Mouse (Mus musculus) MEL (cell line): ENCODE data around the gene Pvr. TPM values are rescaled to one million over a fixed set of nuclear protein-coding genes. Genes with fewer than 3 reads are reported as not detected.

Source experiments
- DNase-seq: peaks from one replicate; pipeline ENCODE4 v3.0.0; 2011; ENCODE audit warnings: low read depth, low spot score
- H3K27ac ChIP-seq: 2 replicates; pipeline ENCODE4 v1.5.1; 2012; ENCODE audit warnings: low read depth, mild to moderate bottlenecking, control low read depth, low read length, moderate library complexity; ENCODE audit not compliant: control insufficient read depth
- H3K27me3 ChIP-seq, 2 experiments: fragments of 150-350 bp in 1 of 2; sonication (generic) in 1 of 2; 2 replicates each; pipeline ENCODE4 v1.6.1; 2012; ENCODE audit warnings: low read length in 2 of 2, mild to moderate bottlenecking in 2 of 2, improper control_type of control experiment in 1 of 2, moderate library complexity in 1 of 2; ENCODE audit not compliant: insufficient read depth in 2 of 2, control insufficient read depth in 1 of 2
- H3K36me3 ChIP-seq, 2 experiments: 2 replicates each; pipeline ENCODE4 v1.6.1; 2012 to 2014; ENCODE audit warnings: low read length in 2 of 2, improper control_type of control experiment in 1 of 2, inconsistent platforms in 1 of 2, mild to moderate bottlenecking in 1 of 2; ENCODE audit not compliant: insufficient read depth in 2 of 2, control insufficient read depth in 1 of 2
- H3K4me1 ChIP-seq, 2 experiments: fragments of 150-350 bp in 1 of 2; sonication (generic) in 1 of 2; 2 replicates each; pipeline ENCODE4 v1.6.1; 2012; ENCODE audit warnings: low read length in 2 of 2, improper control_type of control experiment in 1 of 2, mild to moderate bottlenecking in 1 of 2; ENCODE audit not compliant: insufficient read depth in 2 of 2, control insufficient read depth in 1 of 2
- H3K4me3 ChIP-seq, 2 experiments: fragments of 150-350 bp in 1 of 2; sonication (generic) in 1 of 2; 2 replicates each; pipeline ENCODE4 v1.5.1; 2012; ENCODE audit warnings: low read depth in 2 of 2, low read length in 2 of 2, mild to moderate bottlenecking in 2 of 2, moderate library complexity in 2 of 2, control low read depth in 1 of 2, improper control_type of control experiment in 1 of 2; ENCODE audit not compliant: control insufficient read depth in 1 of 2, insufficient read depth in 1 of 2
- H3K79me2 ChIP-seq: 2 replicates; pipeline ENCODE4 v1.6.1; 2012; ENCODE audit warnings: mild to moderate bottlenecking, low read length, moderate library complexity; ENCODE audit not compliant: control insufficient read depth, poor library complexity, insufficient read depth
- H3K9ac ChIP-seq: 2 replicates; pipeline ENCODE4 v1.6.1; 2012; ENCODE audit warnings: low read depth, mild to moderate bottlenecking, control low read depth, low read length, moderate library complexity; ENCODE audit not compliant: control insufficient read depth, poor library complexity, severe bottlenecking
- H3K9me3 ChIP-seq: fragments of 150-350 bp; sonication (generic); replicated peaks from 2 replicates; pipeline ENCODE4 v1.6.1; 2012; ENCODE audit warnings: mild to moderate bottlenecking, low read length, improper control_type of control experiment, moderate library complexity; ENCODE audit not compliant: insufficient read depth
- BHLHE40 ChIP-seq: IDR thresholded peaks from 2 replicates; pipeline ENCODE4 v1.6.1; 2012; ENCODE audit warnings: low read depth, mild to moderate bottlenecking, inconsistent platforms, low read length, improper control_type of control experiment, borderline replicate concordance
- CHD1 ChIP-seq: IDR thresholded peaks from 2 replicates; pipeline ENCODE4 v1.6.1; 2012; ENCODE audit warnings: low read depth, mild to moderate bottlenecking, inconsistent platforms, low read length, improper control_type of control experiment
- CHD2 ChIP-seq: IDR thresholded peaks from 2 replicates; pipeline ENCODE4 v1.6.1; 2011; ENCODE audit warnings: low read length, improper control_type of control experiment
- ELF1 ChIP-seq: IDR thresholded peaks from 2 replicates; pipeline ENCODE4 v1.6.1; 2014; ENCODE audit warnings: low read depth, mild to moderate bottlenecking, inconsistent platforms, low read length, improper control_type of control experiment, moderate library complexity
- EP300 ChIP-seq, 2 experiments: IDR thresholded peaks; 2 replicates each; pipeline ENCODE4 v1.6.1; 2011; ENCODE audit warnings: improper control_type of control experiment in 2 of 2, low read length in 2 of 2, low read depth in 1 of 2, mild to moderate bottlenecking in 1 of 2
- GATA1 ChIP-seq: IDR thresholded peaks from 2 replicates; pipeline ENCODE4 v1.6.1; 2011; ENCODE audit warnings: low read depth, low read length, improper control_type of control experiment
- KAT2A ChIP-seq: conservative IDR thresholded peaks from 2 replicates; pipeline ENCODE4 v1.6.1; 2012; ENCODE audit warnings: low read depth, low read length, improper control_type of control experiment, inconsistent platforms
- MAX ChIP-seq: IDR thresholded peaks from 2 replicates; pipeline ENCODE4 v1.6.1; 2011; ENCODE audit warnings: low read length, improper control_type of control experiment
- MYB ChIP-seq: IDR thresholded peaks from 2 replicates; pipeline ENCODE4 v1.6.1; 2011; ENCODE audit warnings: mild to moderate bottlenecking, low read depth, low read length, improper control_type of control experiment
- MYC ChIP-seq: IDR thresholded peaks from 2 replicates; pipeline ENCODE4 v1.6.1; 2011; ENCODE audit warnings: low read depth, mild to moderate bottlenecking, low read length, improper control_type of control experiment, moderate library complexity
- RAD21 ChIP-seq: IDR thresholded peaks from 2 replicates; pipeline ENCODE4 v1.6.1; 2011; ENCODE audit warnings: mild to moderate bottlenecking, low read depth, low read length, improper control_type of control experiment
- RCOR1 ChIP-seq: IDR thresholded peaks from 2 replicates; pipeline ENCODE4 v1.6.1; 2012; ENCODE audit warnings: low read depth, mild to moderate bottlenecking, inconsistent platforms, low read length, improper control_type of control experiment
- SIN3A ChIP-seq: IDR thresholded peaks from 2 replicates; pipeline ENCODE4 v1.6.1; 2012; ENCODE audit warnings: low read length, improper control_type of control experiment, inconsistent platforms
- TBP ChIP-seq: IDR thresholded peaks from 2 replicates; pipeline ENCODE4 v1.8.0; 2011; ENCODE audit warnings: low read depth, low read length, improper control_type of control experiment
- UBTF ChIP-seq: IDR thresholded peaks from 2 replicates; pipeline ENCODE4 v1.6.1; 2012; ENCODE audit warnings: low read depth, mild to moderate bottlenecking, inconsistent platforms, low read length, improper control_type of control experiment, moderate library complexity, borderline replicate concordance; ENCODE audit not compliant: insufficient read depth
- USF1 ChIP-seq: IDR thresholded peaks from 2 replicates; pipeline ENCODE4 v1.6.1; 2014; ENCODE audit warnings: low read depth, mild to moderate bottlenecking, inconsistent platforms, low read length, improper control_type of control experiment, moderate library complexity
- ZNF384 ChIP-seq: IDR thresholded peaks from 2 replicates; pipeline ENCODE4 v1.6.1; 2012; ENCODE audit warnings: low read depth, mild to moderate bottlenecking, inconsistent platforms, low read length, improper control_type of control experiment
- polyA plus RNA-seq, 2 experiments: library from polyadenylated mRNA; stranded (reverse) in 1 of 2; unstranded in 1 of 2; fragments of >175 nt in 1 of 2; fragments of >200 nt in 1 of 2; gene quantifications; 2 replicates each; pipeline versions ENCODE4 v1.2.1 to v1.2.4; 2012; ENCODE audit warnings: low replicate concordance in 2 of 2, low read depth in 1 of 2; ENCODE audit not compliant: insufficient read length in 2 of 2, insufficient read depth in 1 of 2, missing spikeins in 1 of 2
- total RNA-seq: library from RNA; depleted of rRNA; stranded (reverse); fragments of 300-350 nt; gene quantifications from 2 replicates; pipeline ENCODE4 v1.2.3, GENCODE M21; 2012

Gene Pvr
- total and polyA plus RNA-seq, 3 experiments, result not detected

- H3K9ac ChIP-seq, result no peak within 1 kb of the TSS
- H3K79me2 ChIP-seq, result no peaks in the 10 kb centered on the region
- TF ChIP-seq RCOR1, result no peak
- no peak for TF ChIP-seq USF1
- no peak for TF ChIP-seq TBP
- no peak for TF ChIP-seq UBTF
- TF ChIP-seq KAT2A, result no peak
- TF ChIP-seq SIN3A, result no peak
- TF ChIP-seq ELF1, result no peak
- no peak for TF ChIP-seq RAD21
- TF ChIP-seq, all 39 proteins: peak for 0
- Histone ChIP-seq H3K4me1 (no peaks in the 10 kb centered on the region), H3K27me3 (peaks cover 0 to 2% of the 10 kb centered on the region in 2 experiments; a peak in 2 of 4 replicates), H3K4me3 (no peak within 1 kb of the TSS), H3K36me3 (no peaks in the 10 kb centered on the region), H3K27ac (no peak within 1 kb of the TSS), H3K9me3 (no peaks in the 10 kb centered on the region)
- no peak for DNase-seq
Measured at GRCm38 (mm10) chr7:19861199-19861598, 59.8 kb downstream of the Pvr start, which contains the start of gene Ceacam16. TSS of gene Ceacam16 (minus strand) at chr7:19861299.

- no peak for TF ChIP-seq GATA1
- no peak for TF ChIP-seq EP300 (IDR thresholded peaks at IDR 0.05; ENCODE audit: low read depth in 1 of 2, low read length in 2 of 2)
- no peak for TF ChIP-seq MYB
- TF ChIP-seq MYC, result no peak
- TF ChIP-seq CHD1, result no peak
- TF ChIP-seq CHD2, result no peak
- TF ChIP-seq BHLHE40, result no peak
- no peak for TF ChIP-seq MAX
- TF ChIP-seq ELF1, result no peak
- no peak for TF ChIP-seq ZNF384
Measured at GRCm38 (mm10) chr7:19859740-19860139, 61.2 kb downstream of the Pvr start.

More at GRCm38 (mm10) chr7:19859740-19860139, 61.2 kb downstream of the Pvr start:
- DNase-seq, result no peak
- Histone ChIP-seq H3K27ac (no peak overlapping the region), H3K9me3 (no peaks in the 10 kb centered on the region), H3K36me3 (no peaks in the 10 kb centered on the region), H3K27me3 (peaks cover 0 to 2% of the 10 kb centered on the region in 2 experiments; a peak in 1 of 4 replicates), H3K79me2 (no peaks in the 10 kb centered on the region), H3K9ac (no peak overlapping the region), H3K4me1 (no peaks in the 10 kb centered on the region), H3K4me3 (no peak overlapping the region)
